Mouse (Mus musculus) neural tube, embryonic 11.5 days (tissue): Measurements from ENCODE around the gene Mchr1. TPM values are rescaled to one million over a fixed set of nuclear protein-coding genes. Genes with fewer than 3 reads are reported as not detected.
"Not testable (repeated sequence)": the region's sequence is repeated elsewhere in the genome, so short reads cannot be mapped to it uniquely, and the experiment has no call there.

ENCODE experiments used
- ATAC-seq: fragments of 200-750 bp; cut with Nextera tagmentation; 2 replicates; pipeline ENCODE4 v1.8.0; 2017; ENCODE audit warnings: moderate number of reproducible peaks, mild to moderate bottlenecking, moderate TSS enrichment, moderate library complexity; ENCODE audit not compliant: insufficient read depth, low FRiP score, low TSS enrichment
- DNase-seq: peaks from one replicate; pipeline ENCODE4 v3.0.0-alpha.2; 2015; ENCODE audit warnings: low spot score
- H3K27ac ChIP-seq: fragments of 300-500 bp; sonication (generic); 2 replicates; pipeline ENCODE4 v1.5.1; 2014; ENCODE audit warnings: low read depth, mild to moderate bottlenecking, low read length
- H3K27me3 ChIP-seq: fragments of 300-500 bp; sonication (generic); 2 replicates; pipeline ENCODE4 v1.6.1; 2014; ENCODE audit warnings: mild to moderate bottlenecking, low read length, mixed read lengths; ENCODE audit not compliant: control insufficient read depth, insufficient read depth
- H3K36me3 ChIP-seq: fragments of 300-500 bp; sonication (generic); 2 replicates; pipeline ENCODE4 v1.6.1; 2014; ENCODE audit warnings: mild to moderate bottlenecking, low read length, moderate library complexity, mixed read lengths; ENCODE audit not compliant: control insufficient read depth, insufficient read depth
- H3K4me1 ChIP-seq: fragments of 300-500 bp; sonication (generic); 2 replicates; pipeline ENCODE4 v1.6.1; 2014; ENCODE audit warnings: low read length, mixed read lengths; ENCODE audit not compliant: control insufficient read depth, insufficient read depth
- H3K4me2 ChIP-seq: fragments of 300-500 bp; sonication (generic); 2 replicates; pipeline ENCODE4 v1.6.1; 2014; ENCODE audit warnings: low read depth, mild to moderate bottlenecking, moderate library complexity
- H3K4me3 ChIP-seq: fragments of 300-500 bp; sonication (generic); 2 replicates; pipeline ENCODE4 v1.5.1; 2014; ENCODE audit warnings: low read depth, low read length
- H3K9ac ChIP-seq: fragments of 300-500 bp; sonication (generic); 2 replicates; pipeline ENCODE4 v1.6.1; 2014; ENCODE audit warnings: mild to moderate bottlenecking, low read length
- H3K9me3 ChIP-seq: fragments of 300-500 bp; sonication (generic); 2 replicates; pipeline ENCODE4 v1.6.1; 2016; ENCODE audit warnings: low read length; ENCODE audit not compliant: control insufficient read depth
- WGBS: fragments of 180-500 bp; shearing (Covaris S2); extraction: QIAGEN DNeasy Blood & Tissue Kit; methylation state at CpG from one replicate; pipeline ENCODE4 v1.1.7; 2014; 5-methylcytosine and 5-hydroxymethylcytosine counted together
- polyA plus RNA-seq: library from polyadenylated mRNA; unstranded; fragments of >200 nt; fragmentation: Nextera tagmentation; extraction: Ambion mirVana; gene quantifications from 2 replicates; pipeline ENCODE4 v1.2.1, GENCODE M21; 2014

Gene Mchr1
- polyA plus RNA-seq, 1 experiment from 2014 or later = 0.77 TPM

DNA sequence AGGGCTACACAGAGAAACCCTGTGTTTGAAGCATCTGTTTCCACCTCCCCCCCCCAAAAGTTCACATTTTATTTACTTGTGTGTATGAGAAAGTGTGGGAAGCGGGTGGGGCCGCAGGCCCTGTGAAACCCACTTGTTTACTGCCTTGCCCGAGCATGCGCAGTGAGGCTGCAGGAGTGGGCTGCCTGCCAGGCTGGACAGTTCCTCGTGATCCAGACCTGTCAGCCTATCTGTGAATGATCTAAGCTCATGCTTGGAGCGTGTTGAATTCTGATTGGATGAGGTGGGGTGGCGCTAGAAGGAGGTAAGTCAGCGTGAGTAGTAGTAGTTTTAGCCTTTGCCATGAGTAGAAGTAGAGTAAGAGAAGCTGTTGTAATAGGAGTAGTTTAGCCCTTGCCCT is 15.2 kb upstream of the Mchr1 start:
- 71% methylated on average over 8 of the region's 8 CpGs for WGBS
- not testable (repeated sequence) for H3K9me3 ChIP-seq, H3K27me3 ChIP-seq, H3K4me1 ChIP-seq, DNase-seq, H3K4me3 ChIP-seq, H3K27ac ChIP-seq, H3K4me2 ChIP-seq, H3K36me3 ChIP-seq, ATAC-seq, H3K9ac ChIP-seq

DNA sequence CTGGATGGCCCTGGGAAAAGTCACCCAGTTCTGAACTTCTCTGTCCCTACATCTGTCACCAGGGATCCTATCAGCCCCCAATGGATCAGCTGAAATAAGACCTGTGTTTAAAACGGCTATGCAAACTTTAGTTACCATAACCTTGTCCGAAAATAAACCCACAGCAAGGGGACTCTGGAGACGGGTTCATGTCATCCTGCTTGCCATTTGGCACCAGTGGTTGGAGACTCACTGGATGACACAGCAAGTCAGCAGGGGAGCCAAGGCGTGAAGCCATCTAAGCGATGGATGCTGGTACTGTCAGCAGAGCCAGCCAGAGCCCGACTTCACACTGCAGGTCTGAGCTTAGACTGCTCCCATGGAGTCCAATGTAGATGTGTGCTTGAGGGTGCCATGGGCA is 13.9 kb upstream of the Mchr1 start:
- no peak overlapping the region for H3K27ac ChIP-seq

DNA sequence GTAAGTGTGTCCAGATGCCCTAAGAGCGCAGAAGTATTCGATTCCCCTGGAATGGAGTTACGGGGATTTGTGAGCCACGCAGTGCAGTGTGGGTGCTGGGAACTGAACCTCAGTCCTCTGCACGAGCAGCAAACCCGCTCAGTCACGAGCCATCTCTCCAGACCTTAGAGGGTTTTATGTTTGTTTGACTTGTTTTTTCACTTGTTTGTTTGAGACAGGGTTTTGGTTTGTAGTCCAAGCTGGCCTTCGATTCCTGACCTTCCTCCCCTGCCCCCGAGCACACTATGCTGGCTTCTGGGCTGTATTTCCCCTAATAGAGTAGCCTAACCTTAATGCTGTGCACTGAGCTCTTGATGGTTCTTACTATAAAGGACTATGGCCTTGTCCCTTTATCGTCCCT is 10.3 kb upstream of the Mchr1 start:
- no peak overlapping the region for H3K4me2 ChIP-seq
- no peaks in the 10 kb centered on the region for H3K9me3 ChIP-seq
- no peak overlapping the region for H3K4me3 ChIP-seq

More for the DNA sequence above, 13.9 kb upstream of the Mchr1 start:
- Histone ChIP-seq H3K4me3 (no peak overlapping the region), H3K4me2 (no peak overlapping the region), H3K27me3 (no peaks in the 10 kb centered on the region), H3K9ac (no peak overlapping the region), H3K36me3 (no peaks in the 10 kb centered on the region), H3K9me3 (no peaks in the 10 kb centered on the region), H3K4me1 (no peaks in the 10 kb centered on the region)
- DNase-seq (no peak), ATAC-seq (no peak)
- 51% methylated on average over 6 of the region's 6 CpGs for WGBS

DNA sequence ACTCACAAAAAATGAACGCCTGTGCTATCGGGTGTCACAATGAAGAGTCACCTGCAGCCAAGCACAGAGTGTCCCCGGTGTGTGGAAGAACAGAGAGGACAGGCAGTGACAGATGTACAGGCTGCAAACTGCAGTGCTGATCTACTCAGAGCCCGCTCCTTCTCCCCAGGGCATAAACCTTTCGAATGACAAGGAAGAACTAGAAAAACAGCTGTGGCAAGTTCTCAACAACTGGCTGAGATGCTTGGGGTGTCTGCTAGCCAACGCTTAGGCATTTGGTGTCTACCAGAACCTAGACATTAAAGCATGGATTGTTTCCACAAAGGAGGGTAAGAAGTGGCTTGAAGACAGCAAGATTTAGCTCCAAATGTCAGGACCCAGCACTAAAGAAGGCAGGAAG is 9.6 kb upstream of the Mchr1 start:
- no peak overlapping the region for H3K4me3 ChIP-seq
- no peak for ATAC-seq
- H3K27me3 ChIP-seq = no peaks in the 10 kb centered on the region
- H3K27ac ChIP-seq = no peak overlapping the region
- no peak overlapping the region for H3K9ac ChIP-seq
- H3K36me3 ChIP-seq = no peaks in the 10 kb centered on the region
- no peaks in the 10 kb centered on the region for H3K9me3 ChIP-seq
- no peak for DNase-seq
- WGBS = 69% methylated on average over 6 of the region's 6 CpGs
- H3K4me2 ChIP-seq = no peak overlapping the region
- no peaks in the 10 kb centered on the region for H3K4me1 ChIP-seq

More for the DNA sequence above, 10.3 kb upstream of the Mchr1 start:
- Histone ChIP-seq H3K27ac (no peak overlapping the region), H3K4me1 (no peaks in the 10 kb centered on the region), H3K9ac (no peak overlapping the region), H3K36me3 (no peaks in the 10 kb centered on the region), H3K27me3 (no peaks in the 10 kb centered on the region)
- ATAC-seq = no peak
- DNase-seq = no peak
- 87% methylated on average over 10 of the region's 10 CpGs for WGBS

DNA sequence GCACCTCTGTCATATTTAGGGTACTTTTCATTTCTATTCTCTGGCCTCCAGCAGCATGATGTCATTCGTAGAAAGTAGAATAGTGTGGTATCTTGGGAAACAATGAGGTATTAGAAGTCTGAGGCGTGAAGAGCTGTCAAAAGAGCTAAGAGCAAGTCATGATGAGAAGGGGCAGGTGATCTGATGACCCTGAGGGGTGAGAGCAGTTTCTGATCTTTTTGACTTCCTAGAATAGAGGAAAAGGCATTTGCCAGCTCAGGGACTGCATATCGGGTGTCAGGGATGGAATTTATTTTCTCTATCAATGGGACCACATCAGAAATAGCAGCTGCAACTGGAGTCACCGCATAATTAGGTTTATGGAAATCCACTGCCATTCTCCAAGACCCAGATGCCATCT is 8.5 kb upstream of the Mchr1 start:
- Histone ChIP-seq H3K9me3 (no peaks in the 10 kb centered on the region), H3K4me2 (no peak overlapping the region), H3K4me1 (no peaks in the 10 kb centered on the region), H3K36me3 (no peaks in the 10 kb centered on the region), H3K4me3 (no peak overlapping the region), H3K27me3 (no peaks in the 10 kb centered on the region), H3K9ac (no peak overlapping the region), H3K27ac (no peak overlapping the region)
- WGBS = 74% methylated on average over 4 of the region's 4 CpGs
- DNase-seq (no peak), ATAC-seq (no peak)

DNA sequence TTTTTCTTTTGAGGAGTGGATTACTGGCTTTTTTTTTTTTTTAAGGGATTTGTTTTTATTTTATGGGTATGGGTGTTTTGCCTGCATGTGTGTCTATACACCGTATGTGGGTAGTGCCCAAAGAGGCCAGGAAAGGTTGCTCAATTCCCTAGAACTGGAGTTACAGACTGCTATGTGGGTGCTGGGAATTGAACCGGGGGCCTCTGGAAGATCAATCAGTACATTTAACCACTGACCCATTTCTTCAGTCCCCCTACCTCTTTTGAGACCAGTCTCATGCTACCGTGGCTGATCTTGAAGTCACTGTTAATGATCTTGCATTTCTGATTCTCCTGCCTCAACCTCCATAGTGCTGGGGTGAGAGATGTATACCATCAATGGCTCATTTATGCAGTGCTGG is 8.0 kb upstream of the Mchr1 start:
- H3K27me3 ChIP-seq = no peaks in the 10 kb centered on the region
- H3K9me3 ChIP-seq = no peaks in the 10 kb centered on the region
- WGBS = 88% methylated on average over 3 of the region's 3 CpGs
- no peaks in the 10 kb centered on the region for H3K4me1 ChIP-seq
- no peak for DNase-seq
- H3K27ac ChIP-seq = no peak overlapping the region
- no peak overlapping the region for H3K4me3 ChIP-seq
- no peaks in the 10 kb centered on the region for H3K36me3 ChIP-seq
- no peak overlapping the region for H3K9ac ChIP-seq
- H3K4me2 ChIP-seq = no peak overlapping the region
- no peak for ATAC-seq

DNA sequence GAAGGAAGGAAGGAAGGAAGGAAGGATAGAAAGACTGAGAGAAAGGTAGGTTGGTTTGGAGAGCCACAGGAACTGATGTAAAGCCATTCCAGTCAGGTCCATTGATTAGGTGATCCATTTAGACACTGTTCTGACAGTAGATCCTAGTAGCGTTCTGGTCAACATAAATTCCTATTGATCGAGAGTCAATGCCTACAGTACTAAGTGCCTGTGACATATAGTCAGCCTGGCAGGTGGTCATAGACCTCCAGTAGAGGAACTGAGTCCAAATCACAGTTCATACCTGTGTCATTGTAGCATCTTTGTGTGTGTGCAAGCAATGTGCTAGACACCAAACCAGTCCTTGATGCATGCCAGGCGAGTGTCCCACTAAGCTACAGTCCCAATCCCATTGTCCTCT is 7.0 kb upstream of the Mchr1 start:
- no peak overlapping the region for H3K9ac ChIP-seq
- no peaks in the 10 kb centered on the region for H3K4me1 ChIP-seq
- no peaks in the 10 kb centered on the region for H3K36me3 ChIP-seq
- no peak overlapping the region for H3K4me3 ChIP-seq
- DNase-seq (no peak), ATAC-seq (no peak)
- H3K27ac ChIP-seq = no peak overlapping the region
- H3K4me2 ChIP-seq = no peak overlapping the region
- WGBS = 91% methylated on average over 3 of the region's 3 CpGs
- H3K27me3 ChIP-seq = no peaks in the 10 kb centered on the region
- no peaks in the 10 kb centered on the region for H3K9me3 ChIP-seq

DNA sequence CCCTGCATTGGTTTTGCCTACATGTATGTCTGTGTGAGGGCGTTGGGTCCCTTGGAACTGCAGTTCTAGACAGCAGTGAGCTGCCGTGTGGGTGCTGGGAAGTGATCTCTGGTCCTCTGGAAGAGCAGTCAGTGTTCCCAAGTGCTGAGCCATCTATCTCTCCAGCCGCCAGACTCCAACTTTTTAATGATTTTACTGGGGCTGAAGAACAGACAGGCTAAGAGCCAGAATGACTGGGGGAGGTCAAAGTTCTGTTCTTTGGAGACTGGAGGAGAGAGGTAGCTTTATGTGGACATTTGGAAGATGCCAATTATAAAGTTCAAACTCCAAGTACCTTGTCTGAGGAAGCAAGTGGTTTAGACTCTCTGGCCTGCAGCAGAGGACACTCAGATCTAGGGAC is 5.5 kb upstream of the Mchr1 start:
- Histone ChIP-seq H3K9ac (no peak overlapping the region), H3K27ac (no peak overlapping the region), H3K4me2 (no peak overlapping the region), H3K4me3 (no peak overlapping the region), H3K27me3 (no peaks in the 10 kb centered on the region), H3K9me3 (no peaks in the 10 kb centered on the region), H3K4me1 (no peaks in the 10 kb centered on the region), H3K36me3 (no peaks in the 10 kb centered on the region)
- ATAC-seq (no peak), DNase-seq (no peak)
- 74% methylated on average over 3 of the region's 3 CpGs for WGBS

DNA sequence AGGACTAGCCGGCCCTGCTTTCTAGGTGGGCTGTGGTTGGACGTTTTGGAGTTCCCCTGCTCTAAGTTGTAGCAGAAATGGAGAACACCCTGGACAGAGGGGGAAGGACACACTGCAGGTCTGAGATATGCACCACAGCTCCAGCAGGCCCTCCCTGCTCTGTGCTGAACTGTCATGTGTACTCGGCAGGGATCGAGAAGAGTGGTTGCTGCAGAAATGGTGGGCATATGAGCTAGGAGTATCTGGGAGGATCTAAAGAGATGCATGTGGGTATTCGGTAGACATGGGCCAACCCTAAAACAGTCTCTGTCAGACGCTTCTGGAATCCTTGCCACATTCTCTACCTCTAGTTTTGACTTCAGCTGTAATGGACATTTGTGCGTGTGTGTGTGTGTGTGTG is 4.0 kb upstream of the Mchr1 start:
- Histone ChIP-seq H3K27ac (no peak overlapping the region), H3K4me1 (no peaks in the 10 kb centered on the region), H3K36me3 (no peaks in the 10 kb centered on the region), H3K27me3 (no peaks in the 10 kb centered on the region), H3K4me3 (no peak overlapping the region), H3K4me2 (no peak overlapping the region), H3K9me3 (no peaks in the 10 kb centered on the region), H3K9ac (no peak overlapping the region)
- DNase-seq (no peak), ATAC-seq (no peak)
- WGBS = 82% methylated on average over 7 of the region's 7 CpGs
